Mouse (Mus musculus): ENCODE results near the gene Rapgef4.
"Not testable (repeated sequence)": the region's sequence is repeated elsewhere in the genome, so short reads cannot be mapped to it uniquely, and the experiment has no call there.

Gene Rapgef4

GRCm38 (mm10) chr2:72122410-72123223 lies 141.6 kb downstream of the Rapgef4 start:
- DNase-seq, result no peak

- no peak for DNase-seq
Measured at GRCm38 (mm10) chr2:72123851-72124250, 142.8 kb downstream of the Rapgef4 start.

- no peak for DNase-seq
Measured at GRCm38 (mm10) chr2:72125786-72126185, 144.7 kb downstream of the Rapgef4 start.

- no peak for DNase-seq
Measured at GRCm38 (mm10) chr2:72126411-72126810, 145.4 kb downstream of the Rapgef4 start.

GRCm38 (mm10) chr2:72129612-72130311 lies 148.7 kb downstream of the Rapgef4 start:
- DNase-seq, result no peak

GRCm38 (mm10) chr2:72132222-72132621 lies 151.2 kb downstream of the Rapgef4 start:
- DNase-seq, result no peak

- DNase-seq, result no peak
Measured at GRCm38 (mm10) chr2:72136045-72136444, 155.0 kb downstream of the Rapgef4 start.

- DNase-seq, result no peak
Measured at GRCm38 (mm10) chr2:72136486-72137264, 155.6 kb downstream of the Rapgef4 start.

- DNase-seq, result peak; percentile 48
Measured at GRCm38 (mm10) chr2:72139863-72140845, 159.1 kb downstream of the Rapgef4 start.

- DNase-seq, result no peak
Measured at GRCm38 (mm10) chr2:72141091-72141490, 160.1 kb downstream of the Rapgef4 start.

- DNase-seq, result not testable (repeated sequence)
Measured at GRCm38 (mm10) chr2:72141732-72142131, 160.7 kb downstream of the Rapgef4 start.

- DNase-seq, result no peak
Measured at GRCm38 (mm10) chr2:72143413-72143812, 162.4 kb downstream of the Rapgef4 start.

- no peak for DNase-seq
Measured at GRCm38 (mm10) chr2:72144576-72145200, 163.6 kb downstream of the Rapgef4 start.

- DNase-seq, result no peak
Measured at GRCm38 (mm10) chr2:72145281-72145875, 164.3 kb downstream of the Rapgef4 start.

GRCm38 (mm10) chr2:72146061-72146460 lies 165.0 kb downstream of the Rapgef4 start:
- no peak for DNase-seq

GRCm38 (mm10) chr2:72147246-72147645 lies 166.2 kb downstream of the Rapgef4 start:
- no peak for DNase-seq

- no peak for DNase-seq
Measured at GRCm38 (mm10) chr2:72147695-72148094, 166.7 kb downstream of the Rapgef4 start.

GRCm38 (mm10) chr2:72148647-72149046 lies 167.6 kb downstream of the Rapgef4 start:
- no peak for DNase-seq

GRCm38 (mm10) chr2:72149059-72149458 lies 168.0 kb downstream of the Rapgef4 start:
- DNase-seq, result peak; percentile 56

GRCm38 (mm10) chr2:72151792-72152554 lies 170.9 kb downstream of the Rapgef4 start:
- no peak for DNase-seq
